Mouse (Mus musculus): Measurements from ENCODE around the gene Retreg3. TPM values are rescaled to one million over a fixed set of nuclear protein-coding genes. Genes with fewer than 3 reads are reported as not detected.

Retreg3 gene
- polyA plus RNA-seq, 2 experiments: 5.3 to 20.4 TPM

GRCm38 (mm10) chr11:101111178-101111577 lies 8.5 kb downstream of the Retreg3 start:
- no peak overlapping the region for H3K4me3 ChIP-seq (ENCODE audit: insufficient read depth in 1 of 2, low read depth in 2 of 2, low read length in 2 of 2)
- no peaks in the 10 kb centered on the region for H3K27me3 ChIP-seq (ENCODE audit: control insufficient read depth, insufficient read depth, low read length)
- ATAC-seq (ENCODE audit: insufficient read depth): no peak
- TF ChIP-seq EP300 (IDR thresholded peaks at IDR 0.05; ENCODE audit: low read depth) (no peak), CTCF (IDR thresholded peaks at IDR 0.05; ENCODE audit: low read depth) (no peak)
- peaks cover 0 to 3% of the 10 kb centered on the region in 2 experiments; a peak in 2 of 4 replicates for H3K4me1 ChIP-seq (replicated peaks; ENCODE audit: control insufficient read depth in 2 of 2, insufficient read depth in 2 of 2, low read length in 1 of 2)
- 83% methylated on average over 4 of the region's 4 CpGs for WGBS (ENCODE audit: insufficient replicate concordance)
- no peak overlapping the region for H3K4me2 ChIP-seq (ENCODE audit: low read depth)
- no peak overlapping the region for H3K9ac ChIP-seq (replicated peaks)
- no peaks in the 10 kb centered on the region for H3K36me3 ChIP-seq (replicated peaks; ENCODE audit: control insufficient read depth, insufficient read depth, low read depth)
- no peaks in the 10 kb centered on the region; the same call in 1 of the 2 replicates for H3K9me3 ChIP-seq (ENCODE audit: control insufficient read depth, low read length)
- no peak overlapping the region for H3K27ac ChIP-seq
- DNase-seq (ENCODE audit: low read depth in 3 of 3, low spot score in 3 of 3): no peak

- WGBS (ENCODE audit: insufficient replicate concordance): 54% methylated on average over 5 of the region's 5 CpGs
- H3K27ac ChIP-seq: no peak overlapping the region
- H3K9me3 ChIP-seq (ENCODE audit: control insufficient read depth, low read length): no peaks in the 10 kb centered on the region; the same call in 1 of the 2 replicates
- TF ChIP-seq CTCF (IDR thresholded peaks at IDR 0.05; ENCODE audit: low read depth): no peak
- no peak for TF ChIP-seq EP300 (IDR thresholded peaks at IDR 0.05; ENCODE audit: low read depth)
- H3K4me3 ChIP-seq (ENCODE audit: insufficient read depth in 1 of 2, low read depth in 2 of 2, low read length in 2 of 2): no peak overlapping the region
- H3K36me3 ChIP-seq (replicated peaks; ENCODE audit: control insufficient read depth, insufficient read depth, low read depth): peaks cover 3% of the 10 kb centered on the region
- H3K9ac ChIP-seq (replicated peaks): no peak overlapping the region
- DNase-seq (ENCODE audit: low read depth in 3 of 3, low spot score in 3 of 3) (no peak), ATAC-seq (ENCODE audit: insufficient read depth) (no peak)
- H3K27me3 ChIP-seq (ENCODE audit: control insufficient read depth, insufficient read depth, low read length): no peaks in the 10 kb centered on the region
- H3K4me1 ChIP-seq (replicated peaks; ENCODE audit: control insufficient read depth in 2 of 2, insufficient read depth in 2 of 2, low read length in 1 of 2): peaks cover 0 to 3% of the 10 kb centered on the region in 2 experiments; a peak in 1 of 4 replicates
- H3K4me2 ChIP-seq (ENCODE audit: low read depth): no peak overlapping the region
Observed at GRCm38 (mm10) chr11:101110708-101111107, 9.0 kb downstream of the Retreg3 start.

GRCm38 (mm10) chr11:101109351-101109750 lies 10.3 kb downstream of the Retreg3 start:
- DNase-seq (ENCODE audit: low read depth in 3 of 3, low spot score in 3 of 3) (no peak), ATAC-seq (ENCODE audit: insufficient read depth) (no peak)
- Histone ChIP-seq H3K9me3 (ENCODE audit: control insufficient read depth, low read length) (no peaks in the 10 kb centered on the region; the same call in 1 of the 2 replicates), H3K4me2 (ENCODE audit: low read depth) (no peak overlapping the region), H3K27ac (no peak overlapping the region), H3K9ac (replicated peaks) (no peak overlapping the region), H3K4me3 (ENCODE audit: insufficient read depth in 1 of 2, low read depth in 2 of 2, low read length in 2 of 2) (no peak overlapping the region), H3K36me3 (replicated peaks; ENCODE audit: control insufficient read depth, insufficient read depth, low read depth) (peaks cover 4% of the 10 kb centered on the region), H3K27me3 (ENCODE audit: control insufficient read depth, insufficient read depth, low read length) (no peaks in the 10 kb centered on the region), H3K4me1 (replicated peaks; ENCODE audit: control insufficient read depth in 2 of 2, insufficient read depth in 2 of 2, low read length in 1 of 2) (peaks cover 0 to 3% of the 10 kb centered on the region in 2 experiments; a peak in 1 of 4 replicates)
- no peak for TF ChIP-seq CTCF (IDR thresholded peaks at IDR 0.05; ENCODE audit: low read depth)
- TF ChIP-seq EP300 (IDR thresholded peaks at IDR 0.05; ENCODE audit: low read depth): no peak
- WGBS (ENCODE audit: insufficient replicate concordance): 80% methylated on average over 4 of the region's 4 CpGs

GRCm38 (mm10) chr11:101103011-101103410 lies 16.7 kb downstream of the Retreg3 start:
- Histone ChIP-seq H3K27me3 (ENCODE audit: control insufficient read depth, insufficient read depth, low read length) (no peaks in the 10 kb centered on the region), H3K4me2 (ENCODE audit: low read depth) (no peak overlapping the region), H3K9me3 (ENCODE audit: control insufficient read depth, low read length) (no peaks in the 10 kb centered on the region), H3K4me1 (replicated peaks; ENCODE audit: control insufficient read depth in 2 of 2, insufficient read depth in 2 of 2, low read length in 1 of 2) (no peaks in the 10 kb centered on the region), H3K9ac (replicated peaks) (no peak overlapping the region), H3K4me3 (ENCODE audit: insufficient read depth in 1 of 2, low read depth in 2 of 2, low read length in 2 of 2) (no peak overlapping the region), H3K36me3 (replicated peaks; ENCODE audit: control insufficient read depth, insufficient read depth, low read depth) (peaks cover 50% of the 10 kb centered on the region), H3K27ac (no peak overlapping the region)
- ATAC-seq (ENCODE audit: insufficient read depth) (no peak), DNase-seq (ENCODE audit: low read depth in 3 of 3, low spot score in 3 of 3) (no peak)
- TF ChIP-seq CTCF (IDR thresholded peaks at IDR 0.05; ENCODE audit: low read depth): no peak
- TF ChIP-seq EP300 (IDR thresholded peaks at IDR 0.05; ENCODE audit: low read depth): no peak
- WGBS (ENCODE audit: insufficient replicate concordance): 89% methylated on average over 5 of the region's 5 CpGs

GRCm38 (mm10) chr11:101098231-101098630 lies 21.5 kb downstream of the Retreg3 start:
- ATAC-seq (ENCODE audit: insufficient read depth): no peak
- Histone ChIP-seq H3K4me3 (ENCODE audit: insufficient read depth in 1 of 2, low read depth in 2 of 2, low read length in 2 of 2) (no peak overlapping the region), H3K27me3 (ENCODE audit: control insufficient read depth, insufficient read depth, low read length) (no peaks in the 10 kb centered on the region), H3K9me3 (ENCODE audit: control insufficient read depth, low read length) (no peaks in the 10 kb centered on the region), H3K36me3 (replicated peaks; ENCODE audit: control insufficient read depth, insufficient read depth, low read depth) (peaks cover 51% of the 10 kb centered on the region), H3K4me1 (replicated peaks; ENCODE audit: control insufficient read depth in 2 of 2, insufficient read depth in 2 of 2, low read length in 1 of 2) (peaks cover 1 to 5% of the 10 kb centered on the region in 2 experiments; a peak in 1 of 4 replicates), H3K4me2 (ENCODE audit: low read depth) (no peak overlapping the region), H3K9ac (replicated peaks) (no peak overlapping the region), H3K27ac (no peak overlapping the region)
- WGBS (ENCODE audit: insufficient replicate concordance): 80% methylated on average over 8 of the region's 8 CpGs
- TF ChIP-seq EP300 (IDR thresholded peaks at IDR 0.05; ENCODE audit: low read depth): no peak
- TF ChIP-seq CTCF (IDR thresholded peaks at IDR 0.05; ENCODE audit: low read depth): no peak
- DNase-seq (ENCODE audit: low read depth in 3 of 3, low spot score in 3 of 3): no peak

All from liver, embryonic 14.5 days (tissue).